Mouse (Mus musculus): ENCODE data around the gene Emilin1. TPM values are rescaled to one million over a fixed set of nuclear protein-coding genes. Genes with fewer than 3 reads are reported as not detected.
A peak's percentile ranks its signal among the peaks of the same experiment; 100 is the strongest.

Gene Emilin1
- polyA plus RNA-seq, 1 experiment from 2014 or later, result 12.3 TPM

DNA sequence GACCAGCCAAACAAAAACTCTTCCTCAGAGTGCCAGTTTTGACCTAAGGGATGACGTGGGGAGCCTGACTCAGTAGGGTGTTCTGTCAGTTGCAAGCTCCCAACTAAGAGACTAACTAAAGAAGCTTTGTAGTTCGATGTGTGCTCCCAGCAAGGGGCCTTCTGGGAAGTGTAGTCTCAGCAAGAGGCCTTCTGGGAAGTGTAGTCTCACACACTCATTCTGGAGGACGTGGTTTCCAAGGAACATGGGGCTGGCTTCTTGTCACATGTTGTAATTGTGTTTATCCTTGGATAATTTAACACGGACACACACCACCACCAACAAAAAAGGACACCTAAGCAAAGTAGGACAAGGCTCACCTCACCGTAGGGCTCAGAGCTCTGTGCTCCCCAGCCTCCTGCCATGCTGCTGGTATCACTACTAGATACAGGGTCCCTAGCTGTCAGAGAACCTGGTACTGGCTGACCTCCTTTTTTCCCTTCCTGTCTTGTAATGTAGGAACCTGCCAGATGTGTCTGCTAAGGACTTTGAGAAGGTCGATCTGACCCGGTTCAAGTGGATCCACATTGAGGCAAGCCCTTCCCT, 14.8 kb downstream of the Emilin1 start:
- Histone ChIP-seq H3K27ac (ENCODE audit: low read length) (no peak overlapping the region), H3K9me3 (replicated peaks; ENCODE audit: control insufficient read depth, low read length, poor library complexity, severe bottlenecking) (no peaks in the 10 kb centered on the region), H3K4me2 (ENCODE audit: low read length) (peak overlapping the region; percentile 46; the same call in 1 of the 2 replicates), H3K36me3 (ENCODE audit: control insufficient read depth, insufficient read depth, low read length) (no peaks in the 10 kb centered on the region), H3K4me3 (ENCODE audit: low read depth, low read length) (no peak overlapping the region), H3K9ac (ENCODE audit: low read depth, low read length) (no peak overlapping the region), H3K27me3 (ENCODE audit: control insufficient read depth, insufficient read depth, low read depth, low read length) (no peaks in the 10 kb centered on the region), H3K4me1 (ENCODE audit: control insufficient read depth, insufficient read depth, low read length) (no peaks in the 10 kb centered on the region; the same call in 1 of the 2 replicates)
- 42% methylated on average over 7 of the region's 7 CpGs for WGBS
- ATAC-seq, result peak; percentile 72

- H3K4me2 ChIP-seq (ENCODE audit: low read length), result no peak overlapping the region
- WGBS, result 47% methylated on average over 4 of the region's 4 CpGs
- H3K9me3 ChIP-seq (replicated peaks; ENCODE audit: control insufficient read depth, low read length, poor library complexity, severe bottlenecking), result no peaks in the 10 kb centered on the region
- no peak overlapping the region for H3K9ac ChIP-seq (ENCODE audit: low read depth, low read length)
- H3K4me1 ChIP-seq (ENCODE audit: control insufficient read depth, insufficient read depth, low read length), result no peaks in the 10 kb centered on the region; the same call in 1 of the 2 replicates
- no peak for ATAC-seq
- no peak overlapping the region for H3K27ac ChIP-seq (ENCODE audit: low read length)
- no peaks in the 10 kb centered on the region for H3K27me3 ChIP-seq (ENCODE audit: control insufficient read depth, insufficient read depth, low read depth, low read length)
- H3K36me3 ChIP-seq (ENCODE audit: control insufficient read depth, insufficient read depth, low read length), result 0 out of 2 replicates have a peak, but pooled peaks cover 6% of the 10 kb centered on the region
- no peak overlapping the region for H3K4me3 ChIP-seq (ENCODE audit: low read depth, low read length)
These were observed 16.9 kb downstream of the Emilin1 start for GRCm38 (mm10) chr5:30930121-30930520.

DNA sequence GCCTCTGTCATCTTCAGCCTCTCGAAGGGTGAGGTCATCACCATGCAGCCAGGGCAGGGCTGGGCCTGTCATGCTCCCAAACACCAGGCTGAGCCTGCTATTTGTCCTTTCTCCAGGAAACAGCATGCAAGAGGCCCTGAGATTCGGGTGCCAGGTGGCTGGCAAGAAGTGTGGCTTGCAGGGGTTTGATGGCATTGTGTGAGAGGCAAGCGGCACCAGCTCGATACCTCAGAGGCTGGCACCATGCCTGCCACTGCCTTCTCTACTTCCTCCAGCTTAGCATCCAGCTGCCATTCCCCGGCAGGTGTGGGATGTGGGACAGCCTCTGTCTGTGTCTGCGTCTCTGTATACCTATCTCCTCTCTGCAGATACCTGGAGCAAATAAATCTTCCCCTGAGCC, 17.6 kb downstream of the Emilin1 start:
- ATAC-seq, result no peak
- no peaks in the 10 kb centered on the region for H3K9me3 ChIP-seq (replicated peaks; ENCODE audit: control insufficient read depth, low read length, poor library complexity, severe bottlenecking)

DNA sequence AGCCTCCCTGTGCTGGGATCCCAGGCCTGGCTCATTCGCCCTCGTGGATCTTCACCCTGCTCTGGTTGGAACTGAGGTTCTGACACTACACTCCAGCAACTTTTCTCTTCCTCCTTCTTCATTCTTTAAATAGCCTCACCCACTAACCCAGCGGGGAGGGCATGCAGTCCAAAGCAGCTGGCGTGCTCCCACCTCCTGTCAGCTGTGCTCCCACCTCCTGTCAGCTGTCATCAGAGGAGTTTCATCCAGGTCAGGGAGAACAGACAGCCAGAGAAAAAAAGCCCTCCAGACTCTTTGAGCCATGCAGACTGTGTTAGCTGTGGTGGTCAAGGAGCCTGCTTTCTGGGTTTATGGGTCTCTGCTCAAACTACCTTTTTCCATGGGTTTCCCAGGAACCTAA, 18.2 kb downstream of the Emilin1 start:
- 0 out of 2 replicates have a peak, but pooled peaks cover 6% of the 10 kb centered on the region for H3K36me3 ChIP-seq (ENCODE audit: control insufficient read depth, insufficient read depth, low read length)
- H3K27me3 ChIP-seq (ENCODE audit: control insufficient read depth, insufficient read depth, low read depth, low read length), result no peaks in the 10 kb centered on the region
- no peaks in the 10 kb centered on the region; the same call in 1 of the 2 replicates for H3K4me1 ChIP-seq (ENCODE audit: control insufficient read depth, insufficient read depth, low read length)
- no peak overlapping the region for H3K9ac ChIP-seq (ENCODE audit: low read depth, low read length)
- H3K9me3 ChIP-seq (replicated peaks; ENCODE audit: control insufficient read depth, low read length, poor library complexity, severe bottlenecking), result no peaks in the 10 kb centered on the region
- H3K4me2 ChIP-seq (ENCODE audit: low read length), result no peak overlapping the region
- 87% methylated on average over 4 of the region's 4 CpGs for WGBS
- ATAC-seq, result no peak
- no peak overlapping the region for H3K4me3 ChIP-seq (ENCODE audit: low read depth, low read length)
- no peak overlapping the region for H3K27ac ChIP-seq (ENCODE audit: low read length)

More for the DNA sequence above, 17.6 kb downstream of the Emilin1 start:
- Histone ChIP-seq H3K4me2 (ENCODE audit: low read length) (no peak overlapping the region), H3K27ac (ENCODE audit: low read length) (no peak overlapping the region), H3K9ac (ENCODE audit: low read depth, low read length) (no peak overlapping the region), H3K36me3 (ENCODE audit: control insufficient read depth, insufficient read depth, low read length) (0 out of 2 replicates have a peak, but pooled peaks cover 6% of the 10 kb centered on the region), H3K27me3 (ENCODE audit: control insufficient read depth, insufficient read depth, low read depth, low read length) (no peaks in the 10 kb centered on the region), H3K4me3 (ENCODE audit: low read depth, low read length) (no peak overlapping the region), H3K4me1 (ENCODE audit: control insufficient read depth, insufficient read depth, low read length) (no peaks in the 10 kb centered on the region; the same call in 1 of the 2 replicates)
- 84% methylated on average over 6 of the region's 6 CpGs for WGBS

- Histone ChIP-seq H3K9me3 (replicated peaks; ENCODE audit: control insufficient read depth, low read length, poor library complexity, severe bottlenecking) (no peaks in the 10 kb centered on the region), H3K27me3 (ENCODE audit: control insufficient read depth, insufficient read depth, low read depth, low read length) (no peaks in the 10 kb centered on the region), H3K9ac (ENCODE audit: low read depth, low read length) (no peak overlapping the region), H3K4me2 (ENCODE audit: low read length) (no peak overlapping the region), H3K36me3 (ENCODE audit: control insufficient read depth, insufficient read depth, low read length) (0 out of 2 replicates have a peak, but pooled peaks cover 6% of the 10 kb centered on the region), H3K4me1 (ENCODE audit: control insufficient read depth, insufficient read depth, low read length) (no peaks in the 10 kb centered on the region), H3K27ac (ENCODE audit: low read length) (no peak overlapping the region), H3K4me3 (ENCODE audit: low read depth, low read length) (no peak overlapping the region)
- ATAC-seq, result no peak
- WGBS, result 62% methylated on average over 5 of the region's 5 CpGs
These were observed 20.5 kb downstream of the Emilin1 start for GRCm38 (mm10) chr5:30933705-30934104.

- Histone ChIP-seq H3K36me3 (ENCODE audit: control insufficient read depth, insufficient read depth, low read length) (0 out of 2 replicates have a peak, but pooled peaks cover 6% of the 10 kb centered on the region), H3K4me1 (ENCODE audit: control insufficient read depth, insufficient read depth, low read length) (no peaks in the 10 kb centered on the region), H3K9ac (ENCODE audit: low read depth, low read length) (no peak overlapping the region), H3K4me2 (ENCODE audit: low read length) (no peak overlapping the region), H3K27ac (ENCODE audit: low read length) (no peak overlapping the region), H3K9me3 (replicated peaks; ENCODE audit: control insufficient read depth, low read length, poor library complexity, severe bottlenecking) (no peaks in the 10 kb centered on the region), H3K27me3 (ENCODE audit: control insufficient read depth, insufficient read depth, low read depth, low read length) (no peaks in the 10 kb centered on the region), H3K4me3 (ENCODE audit: low read depth, low read length) (no peak overlapping the region)
- no peak for ATAC-seq
- WGBS, result 85% methylated on average over 5 of the region's 5 CpGs
These were observed 21.7 kb downstream of the Emilin1 start for GRCm38 (mm10) chr5:30934725-30935461.

GRCm38 (mm10) chr5:30943004-30943403, 29.8 kb downstream of the Emilin1 start:
- ATAC-seq, result no peak
- no peak overlapping the region for H3K4me3 ChIP-seq (ENCODE audit: low read depth, low read length)
- no peak overlapping the region for H3K9ac ChIP-seq (ENCODE audit: low read depth, low read length)
- H3K27me3 ChIP-seq (ENCODE audit: control insufficient read depth, insufficient read depth, low read depth, low read length), result no peaks in the 10 kb centered on the region
- 0 out of 2 replicates have a peak, but pooled peaks cover 4% of the 10 kb centered on the region for H3K4me1 ChIP-seq (ENCODE audit: control insufficient read depth, insufficient read depth, low read length)
- H3K27ac ChIP-seq (ENCODE audit: low read length), result no peak overlapping the region
- 97% methylated on average over 2 of the region's 2 CpGs for WGBS
- no peaks in the 10 kb centered on the region for H3K36me3 ChIP-seq (ENCODE audit: control insufficient read depth, insufficient read depth, low read length)
- H3K4me2 ChIP-seq (ENCODE audit: low read length), result no peak overlapping the region
- H3K9me3 ChIP-seq (replicated peaks; ENCODE audit: control insufficient read depth, low read length, poor library complexity, severe bottlenecking), result no peaks in the 10 kb centered on the region

DNA sequence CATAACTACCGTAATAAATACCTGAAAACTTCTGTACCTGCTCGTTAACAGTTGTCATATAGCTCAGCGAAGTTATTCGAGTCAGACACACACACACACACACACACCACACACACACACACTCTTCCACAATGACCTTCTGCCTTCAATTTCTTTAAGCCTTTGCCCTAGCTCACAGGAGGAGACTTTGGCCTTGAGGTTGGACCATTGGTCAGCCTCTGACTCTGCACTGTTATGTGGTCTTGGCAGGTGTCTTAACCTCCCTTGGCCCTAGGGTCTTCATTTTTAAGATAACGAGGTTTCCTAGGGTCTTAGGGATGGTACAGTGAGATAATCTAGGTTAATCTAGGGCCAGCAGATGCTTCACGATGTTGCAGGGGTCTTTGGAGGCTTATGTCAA, 31.1 kb downstream of the Emilin1 start:
- Histone ChIP-seq H3K27ac (ENCODE audit: low read length) (no peak overlapping the region), H3K9ac (ENCODE audit: low read depth, low read length) (0 out of 2 replicates have a peak overlapping the region, but pooled peaks have one; percentile 89), H3K9me3 (replicated peaks; ENCODE audit: control insufficient read depth, low read length, poor library complexity, severe bottlenecking) (no peaks in the 10 kb centered on the region), H3K4me1 (ENCODE audit: control insufficient read depth, insufficient read depth, low read length) (peaks cover 8% of the 10 kb centered on the region; the same call in 1 of the 2 replicates), H3K27me3 (ENCODE audit: control insufficient read depth, insufficient read depth, low read depth, low read length) (no peaks in the 10 kb centered on the region), H3K36me3 (ENCODE audit: control insufficient read depth, insufficient read depth, low read length) (no peaks in the 10 kb centered on the region), H3K4me3 (ENCODE audit: low read depth, low read length) (peak overlapping the region; percentile 63), H3K4me2 (ENCODE audit: low read length) (peak overlapping the region; percentile 79)
- WGBS, result 88% methylated on average over 6 of the region's 6 CpGs
- ATAC-seq, result no peak
